Mouse (Mus musculus): ENCODE measurements at regions not wholly inside any gene's neighbourhood (a gene's known extent, or its start where the extent isn't known, plus 50 kb on each side); places are given as distances from the start of the nearest gene placed in this dataset.

DNA sequence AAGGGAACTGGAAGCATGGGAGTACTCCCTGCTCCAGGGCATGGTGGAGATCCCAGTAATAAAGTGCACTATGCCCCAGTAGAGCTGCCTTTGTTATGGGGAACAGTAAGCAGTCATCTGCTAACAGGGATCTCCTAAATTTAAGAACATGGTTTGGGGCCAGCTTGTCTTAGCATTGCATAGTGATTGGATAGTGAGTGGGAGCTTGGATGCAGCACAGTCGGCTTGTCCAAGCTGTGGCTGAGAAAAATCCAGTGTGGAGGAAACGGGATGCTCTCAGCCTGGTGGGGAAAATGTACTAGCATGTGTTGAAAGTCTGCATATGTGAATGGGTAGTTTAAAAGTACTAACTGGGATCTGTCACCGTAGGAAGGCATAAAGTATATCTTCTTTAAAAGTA is 326.6 kb upstream of the Apob start:
- no peak for DNase-seq (ENCODE audit: low spot score in 2 of 2)

DNA sequence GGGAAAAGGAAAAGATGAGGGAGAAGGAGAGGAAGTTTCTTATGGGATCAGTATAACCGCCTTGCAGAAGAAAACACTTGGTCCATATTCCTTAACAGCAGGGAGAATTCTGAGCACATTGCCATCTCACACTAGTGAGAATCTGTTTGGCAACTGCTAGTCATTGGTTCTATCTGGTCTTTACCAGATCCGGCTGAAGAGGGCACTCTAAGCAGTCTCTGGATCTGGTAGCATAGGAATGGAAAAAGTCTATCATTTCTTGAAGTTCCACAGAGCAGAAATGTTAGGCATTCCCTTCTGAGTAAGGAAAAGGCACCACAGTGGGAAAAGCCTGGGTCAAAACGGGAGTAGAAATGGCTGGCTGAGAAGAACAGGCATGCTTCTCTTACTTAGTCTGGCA is 315.4 kb upstream of the Apob start:
- no peak for DNase-seq (ENCODE audit: low spot score in 2 of 2)

DNA sequence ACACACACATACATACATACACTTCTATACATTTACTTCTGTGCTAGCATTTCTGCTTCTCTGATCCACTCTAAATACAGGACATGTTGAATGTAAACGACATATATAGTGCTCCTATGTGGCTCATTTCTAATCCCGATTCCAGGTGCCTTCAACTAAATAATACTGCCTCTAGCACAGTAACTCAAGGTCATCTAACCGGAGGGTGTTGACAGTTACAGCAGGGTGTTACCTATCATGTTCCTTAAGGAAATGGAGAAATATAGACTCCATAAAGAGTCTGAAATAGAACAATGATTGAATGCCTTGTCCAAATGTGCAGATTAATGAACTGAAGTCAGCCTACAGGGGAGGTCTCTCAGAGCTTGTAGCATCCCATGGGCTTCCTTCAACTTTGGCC is 307.3 kb upstream of the Apob start:
- no peak for DNase-seq (ENCODE audit: low spot score in 2 of 2)

DNA sequence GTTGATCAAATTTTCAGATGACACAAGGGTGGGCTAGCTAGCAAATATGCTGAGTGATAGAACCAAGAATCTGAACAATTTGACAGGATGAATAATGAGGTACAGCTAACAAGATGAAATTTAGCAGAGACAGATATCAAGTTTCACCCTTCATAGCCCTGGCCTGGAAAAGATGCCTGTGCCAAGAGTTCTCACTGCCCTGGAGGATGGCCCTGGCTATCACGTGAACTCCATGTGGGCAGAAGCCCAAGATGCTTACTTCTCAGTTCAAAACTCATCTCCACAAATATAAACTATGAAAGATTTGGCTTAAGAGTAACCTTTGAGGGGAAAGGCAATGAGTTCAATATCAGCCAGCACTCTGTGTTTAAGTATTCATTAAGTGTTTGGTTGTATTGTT is 306.9 kb upstream of the Apob start:
- no peak for DNase-seq (ENCODE audit: low spot score in 2 of 2)

DNA sequence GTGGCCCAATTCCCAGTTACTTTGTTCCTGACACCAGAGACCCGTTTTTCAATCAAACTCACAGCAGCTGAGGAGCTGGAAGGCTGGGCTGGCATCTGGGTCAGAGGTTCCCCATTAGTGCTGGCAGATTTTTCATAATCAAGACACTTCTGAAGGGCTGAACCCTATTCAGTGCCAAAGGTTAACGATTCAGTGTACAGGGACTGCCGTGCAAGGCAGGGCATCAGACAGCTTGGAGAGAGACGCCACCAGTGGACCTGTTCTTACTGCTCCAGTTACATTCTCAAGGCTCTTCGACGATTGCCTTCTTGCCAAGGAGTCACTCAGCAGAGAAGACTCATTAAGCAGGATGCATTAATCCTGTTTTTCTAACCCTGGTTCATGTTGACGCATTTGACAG is 285.5 kb upstream of the Apob start:
- DNase-seq (ENCODE audit: low spot score in 2 of 2): no peak

DNA sequence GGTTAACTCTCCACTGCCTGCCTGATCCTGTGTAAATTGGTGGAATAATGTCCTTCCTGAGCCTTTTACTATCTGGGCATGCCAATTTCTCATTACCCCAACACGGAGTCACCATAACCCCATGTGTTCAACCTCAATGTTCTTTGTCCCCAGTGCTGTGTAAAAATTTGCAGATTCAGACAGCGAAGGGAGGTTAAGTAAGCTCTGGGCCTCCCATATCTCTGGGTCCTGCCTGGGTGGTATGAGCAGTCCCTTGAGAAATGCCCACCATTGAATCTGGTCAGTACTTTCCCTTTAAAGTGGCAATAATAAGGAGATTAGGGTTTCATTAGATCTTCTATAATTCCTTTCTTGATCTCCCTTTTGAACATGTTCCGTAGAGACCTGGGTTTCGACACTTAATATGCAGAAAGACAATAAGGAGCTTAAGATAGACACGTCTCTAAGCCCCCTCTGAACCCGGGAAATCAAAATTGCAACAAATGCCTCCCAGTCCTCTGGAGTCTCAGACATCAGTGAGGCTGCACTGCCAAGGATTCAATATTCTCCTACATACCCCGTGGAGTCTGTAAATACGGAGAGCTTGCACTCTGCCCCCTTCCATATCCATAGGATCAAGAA is 279.0 kb upstream of the Apob start:
- no peak for DNase-seq (ENCODE audit: low spot score in 2 of 2)

DNA sequence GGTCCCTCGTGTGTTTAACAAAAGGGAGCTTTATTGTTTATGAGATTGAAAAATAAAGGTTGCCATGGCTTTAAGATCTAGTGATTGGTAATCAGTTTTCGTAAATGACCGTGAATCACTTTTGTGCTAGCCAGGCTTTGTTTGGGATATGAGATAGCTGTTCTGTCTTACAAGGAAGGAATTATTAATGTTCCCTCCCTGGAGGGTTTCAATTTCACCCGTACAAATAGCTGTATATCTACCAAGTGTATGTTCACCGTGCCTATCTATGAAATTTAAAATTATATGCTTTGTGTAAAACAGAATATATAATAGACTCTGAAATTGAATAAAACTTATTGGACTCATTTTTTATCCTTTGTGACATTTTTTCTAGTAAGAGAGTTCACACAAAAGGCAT is 268.3 kb upstream of the Apob start:
- DNase-seq (ENCODE audit: low spot score in 2 of 2): no peak

DNA sequence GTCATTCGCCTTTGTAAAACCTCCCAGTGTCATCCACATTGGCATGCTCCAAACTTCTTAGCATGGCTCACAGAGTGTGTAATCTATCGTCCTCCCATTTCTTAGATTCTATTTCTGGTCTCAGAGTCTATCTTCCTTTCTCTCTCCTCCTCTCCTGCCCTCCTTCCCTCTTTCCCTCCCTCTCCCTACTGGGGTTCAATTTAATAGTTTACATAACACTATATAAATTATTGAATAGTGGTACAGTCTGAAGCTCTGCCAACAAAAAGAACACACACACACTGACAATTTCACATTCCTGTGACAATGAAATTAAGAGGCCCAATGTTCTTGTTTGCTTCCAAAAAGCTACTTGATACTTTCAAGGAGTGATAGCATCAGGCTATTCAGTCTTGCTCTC is 267.6 kb upstream of the Apob start:
- no peak for DNase-seq (ENCODE audit: low spot score in 2 of 2)

DNA sequence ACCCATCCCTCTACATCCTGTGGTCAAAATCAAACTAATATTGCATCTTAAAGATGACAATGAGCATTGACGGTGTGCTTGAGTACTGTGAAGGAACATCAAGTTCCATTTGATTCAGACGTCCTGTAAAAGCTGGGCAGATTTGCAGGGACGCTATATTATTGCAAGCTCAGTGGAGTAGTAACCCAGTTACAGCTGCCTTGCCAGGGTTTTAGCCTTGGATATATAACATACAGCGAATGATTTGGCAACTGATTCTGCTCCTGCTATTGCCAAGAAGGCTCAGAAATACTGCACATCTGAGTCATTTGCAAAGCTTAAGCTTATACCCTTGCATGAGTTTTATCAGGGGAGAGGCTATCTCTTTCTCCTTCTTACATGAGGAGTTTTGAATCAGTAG is 262.4 kb upstream of the Apob start:
- no peak for DNase-seq (ENCODE audit: low spot score in 2 of 2)

DNA sequence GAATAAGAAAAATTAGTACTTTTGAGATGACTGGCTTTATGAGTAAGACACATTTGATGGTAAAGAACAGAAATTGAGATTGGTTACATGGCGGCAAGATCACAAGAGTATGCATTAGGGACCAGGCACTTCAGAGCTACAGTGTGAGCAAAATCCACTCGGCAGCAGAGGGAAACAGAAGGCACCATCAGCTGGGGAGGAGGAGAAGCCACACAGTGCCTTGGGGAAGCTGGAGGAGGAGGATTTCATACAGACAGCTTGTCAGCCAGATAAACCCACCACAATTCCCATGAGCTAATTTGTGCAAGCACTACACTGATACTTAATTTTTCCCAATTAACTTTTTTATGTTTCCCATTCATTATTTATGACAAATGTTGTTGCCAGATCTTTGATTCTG is 258.9 kb upstream of the Apob start:
- DNase-seq (ENCODE audit: low spot score in 2 of 2): no peak

DNA sequence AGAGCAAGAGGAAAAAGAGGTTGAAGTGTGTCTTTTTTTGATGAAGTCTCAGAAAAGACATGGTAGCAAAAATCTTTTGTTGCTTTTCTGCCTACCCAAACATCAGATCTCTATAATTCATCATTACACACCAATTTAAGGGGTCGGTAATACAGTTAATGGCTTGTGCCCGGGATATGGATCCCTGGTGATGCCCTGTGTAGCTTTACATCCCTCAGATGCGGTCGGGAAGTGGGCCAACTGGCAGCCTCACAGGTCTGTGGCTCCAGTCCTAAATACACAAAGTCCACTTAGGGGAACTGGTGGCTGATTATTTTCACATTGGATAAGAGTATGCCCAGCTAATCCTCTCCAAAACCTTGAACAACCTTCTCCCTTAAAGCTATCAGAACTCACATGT is 258.4 kb upstream of the Apob start:
- no peak for DNase-seq (ENCODE audit: low spot score in 2 of 2)

DNA sequence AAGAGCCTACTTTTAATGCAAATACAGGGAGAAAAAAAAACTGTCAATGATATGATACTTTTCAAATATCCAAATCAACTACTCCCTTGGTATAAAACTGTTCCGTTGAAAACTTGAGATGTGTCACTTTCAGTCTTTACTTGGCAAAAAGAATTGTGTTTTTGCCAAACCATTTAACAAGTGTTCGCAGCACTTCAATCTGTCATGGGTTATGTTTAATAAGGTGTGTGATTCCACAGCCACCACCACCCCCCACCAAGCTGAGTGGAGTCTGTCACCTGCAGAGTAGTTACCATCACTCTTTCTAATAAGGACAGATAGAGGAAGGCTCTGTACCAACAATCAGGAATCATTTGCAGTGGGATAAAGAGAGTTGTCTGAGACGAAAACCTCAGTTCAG is 252.5 kb upstream of the Apob start:
- DNase-seq (ENCODE audit: low spot score in 2 of 2): no peak

DNA sequence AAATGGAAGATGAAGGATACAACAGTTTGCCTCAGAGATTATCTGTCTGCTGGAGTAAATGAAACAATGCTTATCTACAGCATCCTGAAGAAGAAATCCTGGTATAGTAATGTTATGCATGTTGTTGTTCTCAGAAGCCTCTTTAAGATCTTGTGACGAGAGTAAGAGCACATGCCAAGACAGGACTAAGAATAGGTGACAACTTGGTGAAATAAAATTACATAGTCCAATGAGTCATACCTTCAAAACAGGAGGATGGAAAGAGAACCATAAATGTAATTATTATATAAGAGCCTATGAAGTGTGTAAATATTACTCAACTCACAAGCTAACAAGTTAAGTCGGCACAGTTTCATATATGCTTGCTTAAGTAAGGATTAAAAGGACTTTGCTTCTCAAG is 239.4 kb upstream of the Apob start:
- DNase-seq (ENCODE audit: low spot score in 2 of 2): no peak

DNA sequence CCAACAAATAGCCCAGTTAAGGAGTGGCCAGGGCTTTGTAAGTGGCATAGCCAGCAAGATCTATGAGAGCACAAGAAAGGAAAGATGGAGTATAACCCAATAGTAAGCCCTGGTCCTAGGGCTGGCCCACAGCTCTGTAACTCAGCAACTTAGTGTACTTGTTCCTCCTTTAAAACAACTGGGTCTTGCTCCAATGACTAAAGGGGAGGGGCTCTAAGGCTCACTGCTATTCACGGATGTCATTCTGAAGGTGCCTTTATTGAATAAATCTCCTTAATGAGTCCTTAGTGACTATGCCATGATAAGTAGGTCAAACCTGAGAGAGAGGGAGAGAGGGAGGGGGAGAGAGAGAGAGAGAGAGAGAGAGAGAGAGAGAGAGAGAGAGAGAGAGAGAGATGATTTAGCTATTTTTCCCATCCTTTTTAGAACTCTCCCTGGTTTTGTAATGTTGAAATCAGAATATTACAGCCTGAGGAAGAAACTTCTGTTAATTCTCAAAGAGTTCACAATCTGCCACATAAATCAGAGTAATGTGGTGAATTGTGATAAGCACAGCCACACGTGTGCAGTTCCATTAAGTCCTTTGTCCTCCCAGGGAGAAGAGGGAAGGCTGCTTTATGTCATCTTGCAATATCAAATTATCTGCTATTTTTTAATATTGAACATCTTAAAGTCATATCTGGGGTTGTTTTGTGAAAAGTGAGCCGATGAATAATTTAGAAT is 238.7 kb upstream of the Apob start:
- DNase-seq (ENCODE audit: low spot score in 2 of 2): no peak

DNA sequence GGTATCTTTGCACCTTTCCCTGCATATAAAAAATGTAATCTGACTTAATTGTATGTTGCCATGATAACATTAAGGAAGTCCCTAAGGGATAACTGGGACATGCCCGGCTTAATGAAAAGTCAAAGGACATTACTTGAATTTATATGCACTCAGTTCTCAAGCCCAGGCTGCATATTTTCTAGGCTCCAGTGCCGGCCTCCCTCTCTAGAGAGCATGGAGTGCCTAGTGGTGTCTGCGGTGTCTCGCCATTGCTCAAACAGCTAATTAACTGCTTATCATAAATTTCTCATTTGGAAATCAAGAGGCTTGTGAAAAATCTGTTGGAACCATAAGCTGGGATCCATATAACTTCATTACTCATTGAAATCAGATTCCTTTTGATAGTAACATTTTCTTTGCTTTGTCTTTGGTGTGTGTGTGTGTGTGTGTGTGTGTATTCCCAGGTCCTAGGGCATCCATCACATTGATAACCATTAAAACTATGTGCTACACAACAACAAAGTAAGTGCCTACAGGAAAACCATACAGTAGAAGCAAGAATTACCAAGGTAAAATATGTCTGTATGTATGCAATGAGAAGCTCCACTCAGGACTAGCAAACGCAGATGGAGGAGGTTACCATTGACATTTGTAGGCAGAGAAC is 238.0 kb upstream of the Apob start:
- no peak for DNase-seq (ENCODE audit: low spot score in 2 of 2)

DNA sequence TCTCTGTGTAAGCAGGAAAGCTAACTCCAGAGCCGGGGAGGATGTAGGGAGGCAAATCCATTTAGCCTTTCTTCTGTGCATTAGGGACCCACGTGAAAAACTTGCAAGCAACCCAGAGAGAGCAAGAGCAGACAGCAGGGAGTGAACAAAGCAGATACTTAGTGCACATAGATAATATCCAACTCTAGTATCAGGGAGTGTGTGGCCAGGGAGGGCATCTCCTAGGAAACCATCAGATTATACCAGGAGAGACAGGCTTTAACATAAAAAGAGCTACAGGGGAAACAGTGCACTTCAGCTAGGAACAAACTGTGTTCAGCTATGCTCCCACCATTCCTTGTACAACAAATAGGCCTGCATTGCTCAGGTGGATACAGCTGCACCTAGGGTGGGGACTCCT is 230.7 kb upstream of the Apob start:
- DNase-seq (ENCODE audit: low spot score in 2 of 2): no peak

DNA sequence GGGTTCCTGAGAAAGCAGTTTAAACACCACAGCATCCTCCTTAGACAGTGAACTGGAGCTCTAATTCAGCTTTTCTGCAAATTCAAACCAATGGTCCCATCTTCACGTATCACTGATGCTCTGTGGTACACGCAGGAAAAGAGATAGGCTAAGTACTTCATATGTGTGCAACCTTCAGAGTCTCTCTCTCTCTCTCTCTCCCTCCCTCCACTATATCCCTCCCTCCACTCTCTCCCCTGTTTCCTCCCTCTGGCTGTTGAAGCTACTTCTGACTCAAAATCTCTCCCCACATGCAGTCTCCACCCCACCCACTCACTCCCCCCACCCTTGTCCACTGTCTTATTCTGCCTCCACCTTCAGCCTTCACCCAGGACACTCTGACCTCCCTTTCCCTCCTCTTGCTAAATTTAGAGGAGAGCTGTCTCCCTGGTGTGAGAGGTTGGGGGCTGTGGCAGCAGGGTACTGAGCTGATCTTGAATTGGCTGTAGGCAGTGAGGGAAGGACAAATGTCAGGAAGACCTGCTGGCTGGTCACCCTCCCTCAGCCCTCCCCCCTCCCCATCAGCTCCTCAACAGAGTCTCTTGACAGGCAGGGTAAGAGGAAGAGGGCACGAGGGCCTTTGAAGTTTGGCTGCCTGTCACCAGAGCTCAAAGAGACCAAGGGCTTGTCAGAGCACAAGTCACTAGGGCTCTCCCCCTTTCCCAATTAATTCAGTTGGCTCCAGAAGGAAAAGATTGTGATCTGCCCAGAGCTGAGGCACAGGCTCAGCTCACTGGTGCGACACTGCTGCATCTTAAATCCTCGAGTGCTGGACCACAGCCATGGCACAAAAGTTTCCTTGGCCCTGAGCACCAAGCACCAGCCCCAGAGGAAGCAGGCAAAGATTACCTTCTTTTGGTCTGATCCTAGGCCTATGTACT is 227.9 kb upstream of the Apob start:
- no peak for DNase-seq (ENCODE audit: low spot score in 2 of 2)

DNA sequence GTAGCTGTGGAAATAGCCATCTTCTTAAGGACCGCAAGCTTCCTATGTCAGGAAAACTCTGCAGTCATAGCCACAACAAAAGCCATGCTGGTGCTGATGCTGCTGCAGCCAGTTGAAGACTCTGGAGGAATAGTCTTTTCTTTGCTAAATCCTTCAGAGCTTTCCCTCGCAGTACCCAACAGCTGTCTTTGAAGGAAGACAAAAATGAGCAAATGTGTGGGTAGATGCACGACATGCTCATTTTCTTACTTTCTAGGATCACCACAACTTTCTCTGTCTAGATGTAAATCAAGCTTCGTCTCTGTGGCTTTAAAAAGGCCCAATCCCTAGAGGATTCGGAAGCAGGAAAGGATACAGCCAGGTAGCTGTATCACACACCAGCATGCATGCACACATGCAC is 222.6 kb upstream of the Apob start:
- DNase-seq (ENCODE audit: low spot score in 2 of 2): no peak

DNA sequence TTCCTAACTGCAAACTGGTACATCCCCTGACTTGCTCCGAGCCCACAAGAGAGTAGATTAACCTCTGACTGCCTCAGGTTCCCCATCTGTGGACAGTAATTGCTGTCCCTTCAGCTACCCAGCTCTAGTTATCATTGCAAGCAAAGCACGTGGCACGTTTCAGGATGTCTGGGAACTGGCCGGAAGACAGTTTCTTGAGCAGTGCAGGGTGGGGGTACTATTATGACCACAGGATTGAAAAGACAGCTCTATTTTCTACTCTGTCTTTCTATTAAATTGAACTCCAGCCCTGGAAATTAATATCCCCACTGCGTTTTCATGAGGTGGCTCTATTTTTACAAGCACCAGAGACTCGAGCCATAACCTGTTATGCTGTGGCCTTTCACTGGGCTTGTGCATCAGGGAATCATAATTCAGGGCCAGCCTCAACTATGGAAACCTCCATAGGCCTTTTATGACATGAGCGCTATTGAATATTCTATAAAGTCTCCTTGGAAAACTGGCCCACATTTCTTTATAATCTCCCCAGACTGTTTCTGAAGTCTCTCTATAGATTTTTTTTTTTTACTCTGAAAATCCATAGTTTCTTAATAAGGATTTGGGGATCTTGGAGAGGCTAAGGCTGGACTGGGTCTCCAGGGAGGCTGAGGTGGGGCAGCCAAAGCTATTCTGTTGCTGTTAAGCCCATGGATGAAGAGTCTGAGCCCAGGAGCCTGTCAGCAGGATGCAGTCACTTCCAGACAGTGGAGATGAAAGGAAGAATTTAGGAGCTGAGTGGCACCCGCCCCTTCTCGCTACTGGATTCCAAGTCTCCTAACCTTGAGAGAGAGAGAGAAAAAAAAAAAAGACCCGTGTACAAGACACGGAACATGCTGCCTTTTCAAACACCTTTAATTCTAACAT is 212.4 kb upstream of the Apob start:
- DNase-seq (ENCODE audit: low spot score in 2 of 2): no peak

DNA sequence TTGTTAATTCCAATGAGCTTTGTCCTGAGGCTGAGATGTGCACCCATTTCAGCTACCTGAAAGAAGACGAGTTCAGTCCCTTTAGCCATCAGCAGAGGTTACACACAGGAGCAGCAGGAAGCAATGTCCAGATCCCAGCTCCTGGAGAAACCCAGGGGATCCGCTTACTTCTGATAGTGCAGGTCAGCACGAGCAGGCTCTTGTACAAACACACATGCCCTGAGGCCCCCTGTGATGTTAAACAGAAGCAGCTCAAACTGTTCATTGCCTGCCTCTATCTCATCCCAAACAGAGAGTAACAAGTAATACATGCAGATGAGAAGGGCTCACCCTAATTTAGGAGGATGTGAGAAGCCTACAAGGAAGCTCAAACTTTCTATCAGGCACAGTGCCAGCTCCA is 203.3 kb upstream of the Apob start:
- no peak for DNase-seq (ENCODE audit: low spot score in 2 of 2)

DNA sequence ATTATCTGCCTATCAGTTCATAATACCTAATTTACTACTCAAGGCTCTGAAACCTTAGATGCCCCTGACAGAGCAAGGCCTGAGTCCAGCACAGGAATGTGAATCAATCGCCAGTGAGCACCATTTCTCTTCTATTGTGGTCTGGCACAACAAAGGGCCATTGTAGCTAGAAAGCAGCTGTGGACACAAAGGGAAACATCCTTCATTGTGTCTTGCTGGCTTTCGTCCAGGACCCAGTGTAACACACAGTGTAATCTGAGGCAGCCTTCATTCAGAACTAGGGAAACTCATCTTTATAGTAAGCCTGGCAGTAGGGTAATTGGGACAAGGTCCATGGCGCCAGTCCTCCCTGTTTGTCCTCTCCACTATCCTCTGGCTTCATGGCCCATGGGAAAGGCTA is 201.1 kb upstream of the Apob start:
- no peak for DNase-seq (ENCODE audit: low spot score in 2 of 2)
